Mouse (Mus musculus): Measurements from ENCODE around the gene Hnf4a.

GRCm38 (mm10) chr2:163527497-163527896 is 20.9 kb downstream of the Hnf4a start:
- TF ChIP-seq POLR2A (IDR thresholded peaks at IDR 0.05; ENCODE audit: insufficient read depth, low read length) = no peak
- TF ChIP-seq EP300 (IDR thresholded peaks at IDR 0.05; ENCODE audit: insufficient read depth, low read depth, low read length) = no peak

Measured in ES-Bruce4 (cell line).